In the genomic region with DNA sequence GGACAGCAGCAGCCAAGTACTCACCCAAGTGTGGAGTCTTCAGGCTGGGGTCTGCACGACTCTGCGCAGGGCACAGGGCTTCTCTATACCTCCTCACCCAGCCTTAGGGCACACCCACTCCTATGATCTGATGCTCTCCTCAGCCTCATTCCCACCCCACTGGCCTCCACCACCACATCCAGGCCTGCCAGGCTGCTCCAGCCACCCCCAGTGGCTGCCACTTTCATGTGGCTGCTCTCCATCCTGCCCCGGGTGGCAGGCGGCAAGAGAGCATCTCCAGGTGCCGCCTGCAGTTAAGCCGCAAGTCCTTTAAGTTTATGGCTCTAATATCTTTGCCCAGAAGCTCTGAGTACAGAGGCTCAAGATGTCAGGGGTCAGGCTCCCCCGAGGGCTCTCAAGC, we compare ENCODE assay signal across 31 mouse cellular contexts. TPM values are rescaled to one million over a fixed set of nuclear protein-coding genes. Genes with fewer than 3 reads are reported as not detected.
DNase-seq lines count a peak whose midpoint lies in the region; ATAC-seq lines count a peak whose summit lies in the region.
"Had no signal": no experiment of that assay in that cellular context is flagged by ENCODE, and none has a peak within 500 bp of the region (broad histone marks: within the 10 kb centered on the region; RNA-seq: fewer than 3 reads in every experiment).

No protein-coding gene starts in this region.

- WGBS in hindbrain, embryonic 10.5 days: 75% methylated on average over 7 of the region's 7 CpGs
- WGBS in hindbrain, embryonic 14.5 days: 78% methylated on average over 7 of the region's 7 CpGs

- no peak for DNase-seq in hindbrain, embryonic 10.5 days (ENCODE audit: low spot score)
- no peak for DNase-seq in hindbrain, embryonic 14.5 days (ENCODE audit: low spot score)
- peak; percentile 53 to 59 for DNase-seq in thymus, postnatal 10 days (ENCODE audit: low spot score in 2 of 2)
- DNase-seq in thymus, postnatal 36 days: peak; percentile 52 to 69
- no peak for DNase-seq in adrenal gland, postnatal 25 days
- no peak for DNase-seq in right cerebral cortex, postnatal 10 days (ENCODE audit: low spot score in 2 of 2)
- DNase-seq in urinary bladder, postnatal 25 days (ENCODE audit: low spot score): no peak
- DNase-seq: adrenal gland, postnatal 10 days; cerebellum, adult 11 months; cerebellum, adult 8-10 months; cerebellum, postnatal 10 days; cerebellum, postnatal 36 days; embryo, embryonic 11 days; gastrocnemius, postnatal 10 days; gastrocnemius, postnatal 36 days; heart, adult 2 months; heart, postnatal 14 days; heart, postnatal 4 days had no signal

- H3K27me3 ChIP-seq in hindbrain, embryonic 10.5 days (ENCODE audit: insufficient read depth, poor library complexity, severe bottlenecking): peaks cover 4% of the 10 kb centered on the region; the same call in 1 of the 2 replicates
- H3K27me3 ChIP-seq in hindbrain, embryonic 14.5 days (ENCODE audit: control insufficient read depth, insufficient read depth, low read length): no peaks in the 10 kb centered on the region
- H3K27me3 ChIP-seq: forebrain, embryonic 12.5 days; forebrain, embryonic 15.5 days had no signal

- ATAC-seq in hindbrain, embryonic 14.5 days (ENCODE audit: low FRiP score): no peak
- ATAC-seq: forebrain, embryonic 15.5 days; hindbrain, embryonic 16.5 days; Patski had no signal

- no peak overlapping the region for H3K9ac ChIP-seq in hindbrain, embryonic 14.5 days
- H3K9ac ChIP-seq: embryonic facial prominence, embryonic 13.5 days; forebrain, embryonic 12.5 days; forebrain, embryonic 15.5 days; heart, embryonic 13.5 days; hindbrain, embryonic 12.5 days had no signal

- H3K4me1 ChIP-seq in hindbrain, embryonic 10.5 days (replicated peaks): peaks cover 2% of the 10 kb centered on the region; the same call in 1 of the 2 replicates
- H3K4me1 ChIP-seq in hindbrain, embryonic 14.5 days (replicated peaks; ENCODE audit: control insufficient read depth, insufficient read depth, low read length): no peaks in the 10 kb centered on the region
- H3K4me1 ChIP-seq: embryonic facial prominence, embryonic 13.5 days; forebrain, embryonic 12.5 days; forebrain, embryonic 15.5 days; heart, embryonic 10.5 days; heart, embryonic 13.5 days; hindbrain, embryonic 12.5 days had no signal

- H3K4me3 ChIP-seq in hindbrain, embryonic 10.5 days: no peak overlapping the region
- no peak overlapping the region for H3K4me3 ChIP-seq in hindbrain, embryonic 14.5 days (replicated peaks; ENCODE audit: low read length)
- H3K4me3 ChIP-seq: embryonic facial prominence, embryonic 10.5 days; embryonic facial prominence, embryonic 13.5 days; erythroblast, embryonic 14.5 days; forebrain, embryonic 12.5 days; forebrain, embryonic 15.5 days; heart, adult 2 months; heart, embryonic 10.5 days; heart, embryonic 13.5 days; hindbrain, embryonic 12.5 days had no signal

- 0 out of 2 replicates have a peak overlapping the region, but pooled peaks have one; percentile 36 for H3K27ac ChIP-seq in hindbrain, embryonic 10.5 days
- H3K27ac ChIP-seq in hindbrain, embryonic 14.5 days: no peak overlapping the region
- H3K27ac ChIP-seq: embryonic facial prominence, embryonic 10.5 days; embryonic facial prominence, embryonic 13.5 days; forebrain, embryonic 12.5 days; forebrain, embryonic 15.5 days; heart, adult 2 months; heart, embryonic 10.5 days; heart, embryonic 13.5 days; hindbrain, embryonic 12.5 days had no signal

- H3K9me3 ChIP-seq in hindbrain, embryonic 10.5 days: no peaks in the 10 kb centered on the region
- H3K9me3 ChIP-seq in hindbrain, embryonic 14.5 days (ENCODE audit: control insufficient read depth, low read length): no peaks in the 10 kb centered on the region
- H3K9me3 ChIP-seq: embryonic facial prominence, embryonic 10.5 days; embryonic facial prominence, embryonic 13.5 days; forebrain, embryonic 12.5 days; forebrain, embryonic 15.5 days; G1E; heart, embryonic 10.5 days; heart, embryonic 13.5 days; hindbrain, embryonic 12.5 days had no signal

- no peaks in the 10 kb centered on the region for H3K36me3 ChIP-seq in hindbrain, embryonic 10.5 days
- no peaks in the 10 kb centered on the region for H3K36me3 ChIP-seq in hindbrain, embryonic 14.5 days (replicated peaks; ENCODE audit: control insufficient read depth, insufficient read depth)
- H3K36me3 ChIP-seq: embryonic facial prominence, embryonic 10.5 days; embryonic facial prominence, embryonic 13.5 days; forebrain, embryonic 12.5 days; forebrain, embryonic 15.5 days; G1E; heart, embryonic 10.5 days; heart, embryonic 13.5 days; hindbrain, embryonic 12.5 days had no signal

- no peak overlapping the region for H3K4me2 ChIP-seq in hindbrain, embryonic 14.5 days (replicated peaks)
- H3K4me2 ChIP-seq: embryonic facial prominence, embryonic 13.5 days; forebrain, embryonic 12.5 days; forebrain, embryonic 15.5 days; heart, embryonic 13.5 days; hindbrain, embryonic 12.5 days had no signal

RNA-seq across cellular contexts. Expression of a gene that starts 8.1 kb away (rescaled TPM):
- 0.24 and 0.39 TPM in 2 replicates for polyA plus RNA-seq in hindbrain, embryonic 10.5 days (2016; fragmentation: Nextera tagmentation; extraction: Ambion mirVana)
- 6.0 and 8.5 TPM in 2 replicates for polyA plus RNA-seq in hindbrain, embryonic 14.5 days (2014; fragmentation: Nextera tagmentation; extraction: Ambion mirVana)
- total RNA-seq in adrenal gland, postnatal 25 days (2021): 2.4 and 7.8 TPM in 2 replicates
- total RNA-seq: CH12.LX; granulocyte monocyte progenitor cell, adult 5-6 weeks had no signal
- polyA plus RNA-seq: G1E; heart, embryonic 10.5 days had no signal

RNA-seq across cellular contexts. Expression of a gene that starts 46.6 kb away (rescaled TPM):
- 71.6 and 79.0 TPM in 2 replicates for polyA plus RNA-seq in hindbrain, embryonic 10.5 days (2016; fragmentation: Nextera tagmentation; extraction: Ambion mirVana)
- polyA plus RNA-seq in hindbrain, embryonic 14.5 days (2014; fragmentation: Nextera tagmentation; extraction: Ambion mirVana): 11.7 and 12.5 TPM in 2 replicates
- total RNA-seq in adrenal gland, postnatal 25 days (2021): 11.9 and 14.5 TPM in 2 replicates
- total RNA-seq: G1E had no signal
- polyA plus RNA-seq: G1E, Patski had no signal

Comparison
In these comparisons a context has a peak if more than half of its experiments do, and no peak if none do; other contexts are left out.
1. DNase-seq: peak in thymus, postnatal 10 days (2 of 2) and thymus, postnatal 36 days (2 of 2); none in hindbrain, embryonic 10.5 days (single experiment), hindbrain, embryonic 14.5 days (single experiment), adrenal gland, postnatal 25 days (single experiment), right cerebral cortex, postnatal 10 days (0 of 2) and urinary bladder, postnatal 25 days (single experiment).